Mouse (Mus musculus): ENCODE data around the gene 9130213A22Rik. TPM values are rescaled to one million over a fixed set of nuclear protein-coding genes. Genes with fewer than 3 reads are reported as not detected.

Gene 9130213A22Rik
- polyA plus RNA-seq, 2 experiments, result 0.41 to 1.1 TPM

GRCm38 (mm10) chr11:69081613-69082012, 40.8 kb downstream of the 9130213A22Rik start:
- no peak overlapping the region for H3K4me3 ChIP-seq (replicated peaks; ENCODE audit: low read length)
- WGBS, result 85% methylated on average over 7 of the region's 7 CpGs
- H3K27me3 ChIP-seq (ENCODE audit: control insufficient read depth, insufficient read depth, low read length), result no peaks in the 10 kb centered on the region
- ATAC-seq (ENCODE audit: low FRiP score, low read depth), result no peak
- H3K9ac ChIP-seq (ENCODE audit: low read depth, low read length, severe bottlenecking), result no peak overlapping the region
- no peaks in the 10 kb centered on the region for H3K9me3 ChIP-seq (ENCODE audit: control insufficient read depth, low read length)
- no peak overlapping the region for H3K4me2 ChIP-seq (replicated peaks; ENCODE audit: low read depth, low read length, severe bottlenecking)
- no peak for DNase-seq (ENCODE audit: low spot score)
- H3K36me3 ChIP-seq (ENCODE audit: control insufficient read depth, insufficient read depth, low read length), result no peaks in the 10 kb centered on the region
- H3K4me1 ChIP-seq (ENCODE audit: control insufficient read depth, insufficient read depth, low read length), result no peaks in the 10 kb centered on the region
- H3K27ac ChIP-seq (replicated peaks; ENCODE audit: low read depth, low read length), result no peak overlapping the region
- no peak for TF ChIP-seq POLR2A (IDR thresholded peaks at IDR 0.05; ENCODE audit: borderline replicate concordance, extremely low read depth, insufficient read depth, insufficient read length)

- H3K9ac ChIP-seq (ENCODE audit: low read depth, low read length, severe bottlenecking), result no peak overlapping the region
- H3K27me3 ChIP-seq (ENCODE audit: control insufficient read depth, insufficient read depth, low read length), result no peaks in the 10 kb centered on the region
- TF ChIP-seq POLR2A (IDR thresholded peaks at IDR 0.05; ENCODE audit: borderline replicate concordance, extremely low read depth, insufficient read depth, insufficient read length), result no peak
- no peaks in the 10 kb centered on the region for H3K9me3 ChIP-seq (ENCODE audit: control insufficient read depth, low read length)
- H3K27ac ChIP-seq (replicated peaks; ENCODE audit: low read depth, low read length), result no peak overlapping the region
- H3K36me3 ChIP-seq (ENCODE audit: control insufficient read depth, insufficient read depth, low read length), result no peaks in the 10 kb centered on the region
- no peak overlapping the region for H3K4me2 ChIP-seq (replicated peaks; ENCODE audit: low read depth, low read length, severe bottlenecking)
- no peaks in the 10 kb centered on the region for H3K4me1 ChIP-seq (ENCODE audit: control insufficient read depth, insufficient read depth, low read length)
- ATAC-seq (ENCODE audit: low FRiP score, low read depth) (no peak), DNase-seq (ENCODE audit: low spot score) (no peak)
- 86% methylated on average over 8 of the region's 8 CpGs for WGBS
- no peak overlapping the region for H3K4me3 ChIP-seq (replicated peaks; ENCODE audit: low read length)
Observed at GRCm38 (mm10) chr11:69080855-69081222, 41.5 kb downstream of the 9130213A22Rik start.

- Histone ChIP-seq H3K27me3 (ENCODE audit: control insufficient read depth, insufficient read depth, low read length) (no peaks in the 10 kb centered on the region), H3K4me1 (ENCODE audit: control insufficient read depth, insufficient read depth, low read length) (no peaks in the 10 kb centered on the region), H3K4me3 (replicated peaks; ENCODE audit: low read length) (no peak overlapping the region), H3K9ac (ENCODE audit: low read depth, low read length, severe bottlenecking) (no peak overlapping the region), H3K36me3 (ENCODE audit: control insufficient read depth, insufficient read depth, low read length) (no peaks in the 10 kb centered on the region), H3K9me3 (ENCODE audit: control insufficient read depth, low read length) (no peaks in the 10 kb centered on the region), H3K27ac (replicated peaks; ENCODE audit: low read depth, low read length) (no peak overlapping the region), H3K4me2 (replicated peaks; ENCODE audit: low read depth, low read length, severe bottlenecking) (no peak overlapping the region)
- no peak for TF ChIP-seq POLR2A (IDR thresholded peaks at IDR 0.05; ENCODE audit: borderline replicate concordance, extremely low read depth, insufficient read depth, insufficient read length)
- WGBS, result 78% methylated on average over 15 of the region's 15 CpGs
- DNase-seq (ENCODE audit: low spot score), result no peak
- no peak for ATAC-seq (ENCODE audit: low FRiP score, low read depth)
Observed at GRCm38 (mm10) chr11:69080102-69080854, 42.1 kb downstream of the 9130213A22Rik start.

- DNase-seq (ENCODE audit: low spot score), result no peak
- H3K9me3 ChIP-seq (ENCODE audit: control insufficient read depth, low read length), result no peaks in the 10 kb centered on the region
- ATAC-seq (ENCODE audit: low FRiP score, low read depth), result no peak
- no peaks in the 10 kb centered on the region for H3K36me3 ChIP-seq (ENCODE audit: control insufficient read depth, insufficient read depth, low read length)
- no peak overlapping the region for H3K9ac ChIP-seq (ENCODE audit: low read depth, low read length, severe bottlenecking)
- no peak overlapping the region for H3K27ac ChIP-seq (replicated peaks; ENCODE audit: low read depth, low read length)
- H3K4me3 ChIP-seq (replicated peaks; ENCODE audit: low read length), result no peak overlapping the region
- WGBS, result 56% methylated on average over 5 of the region's 5 CpGs
- TF ChIP-seq POLR2A (IDR thresholded peaks at IDR 0.05; ENCODE audit: borderline replicate concordance, extremely low read depth, insufficient read depth, insufficient read length), result no peak
- no peaks in the 10 kb centered on the region for H3K27me3 ChIP-seq (ENCODE audit: control insufficient read depth, insufficient read depth, low read length)
- H3K4me2 ChIP-seq (replicated peaks; ENCODE audit: low read depth, low read length, severe bottlenecking), result no peak overlapping the region
- peaks cover 4% of the 10 kb centered on the region; the same call in 1 of the 2 replicates for H3K4me1 ChIP-seq (ENCODE audit: control insufficient read depth, insufficient read depth, low read length)
Observed at GRCm38 (mm10) chr11:69078805-69079438, 43.5 kb downstream of the 9130213A22Rik start.

GRCm38 (mm10) chr11:69078041-69078440, 44.3 kb downstream of the 9130213A22Rik start:
- no peak for TF ChIP-seq POLR2A (IDR thresholded peaks at IDR 0.05; ENCODE audit: borderline replicate concordance, extremely low read depth, insufficient read depth, insufficient read length)
- Histone ChIP-seq H3K27me3 (ENCODE audit: control insufficient read depth, insufficient read depth, low read length) (no peaks in the 10 kb centered on the region), H3K9ac (ENCODE audit: low read depth, low read length, severe bottlenecking) (no peak overlapping the region), H3K4me2 (replicated peaks; ENCODE audit: low read depth, low read length, severe bottlenecking) (no peak overlapping the region), H3K4me1 (ENCODE audit: control insufficient read depth, insufficient read depth, low read length) (peaks cover 9% of the 10 kb centered on the region; the same call in 1 of the 2 replicates), H3K9me3 (ENCODE audit: control insufficient read depth, low read length) (no peaks in the 10 kb centered on the region), H3K27ac (replicated peaks; ENCODE audit: low read depth, low read length) (no peak overlapping the region), H3K36me3 (ENCODE audit: control insufficient read depth, insufficient read depth, low read length) (no peaks in the 10 kb centered on the region), H3K4me3 (replicated peaks; ENCODE audit: low read length) (no peak overlapping the region)
- DNase-seq (ENCODE audit: low spot score) (no peak), ATAC-seq (ENCODE audit: low FRiP score, low read depth) (no peak)
- 63% methylated on average over 6 of the region's 6 CpGs for whole genome bisulfite sequencing
